Mouse (Mus musculus) stomach, embryonic 15.5 days (tissue): ENCODE data around the gene Nxnl2. TPM values are rescaled to one million over a fixed set of nuclear protein-coding genes. Genes with fewer than 3 reads are reported as not detected.
A peak's percentile ranks its signal among the peaks of the same experiment; 100 is the strongest.

Source experiments
- ATAC-seq: fragments of 200-750 bp; cut with Nextera tagmentation; 2 replicates; pipeline ENCODE4 v1.8.0; 2017; ENCODE audit warnings: low read depth, moderate number of reproducible peaks, moderate TSS enrichment; ENCODE audit not compliant: insufficient read depth, low FRiP score
- H3K27ac ChIP-seq: fragments of 300-500 bp; sonication (generic); 2 replicates; pipeline ENCODE4 v1.5.1; 2015; ENCODE audit warnings: mild to moderate bottlenecking, inconsistent platforms
- H3K27me3 ChIP-seq: fragments of 300-500 bp; sonication (generic); replicated peaks from 2 replicates; pipeline ENCODE4 v1.6.1; 2015; ENCODE audit warnings: inconsistent platforms
- H3K36me3 ChIP-seq: fragments of 300-500 bp; sonication (generic); 2 replicates; pipeline ENCODE4 v1.6.1; 2015; ENCODE audit warnings: inconsistent platforms
- H3K4me1 ChIP-seq: fragments of 300-500 bp; sonication (generic); 2 replicates; pipeline ENCODE4 v1.6.1; 2015; ENCODE audit warnings: inconsistent platforms
- H3K4me2 ChIP-seq: fragments of 300-500 bp; sonication (generic); 2 replicates; pipeline ENCODE4 v1.6.1; 2015; ENCODE audit warnings: mild to moderate bottlenecking, inconsistent platforms
- H3K4me3 ChIP-seq: fragments of 300-500 bp; sonication (generic); replicated peaks from 2 replicates; pipeline ENCODE4 v1.5.1; 2015; ENCODE audit warnings: inconsistent platforms
- H3K9ac ChIP-seq: fragments of 300-500 bp; sonication (generic); 2 replicates; pipeline ENCODE4 v1.6.1; 2015; ENCODE audit warnings: inconsistent platforms
- H3K9me3 ChIP-seq: fragments of 300-500 bp; sonication (generic); 2 replicates; pipeline ENCODE4 v1.6.1; 2016; ENCODE audit warnings: inconsistent platforms
- WGBS: fragments of 180-500 bp; shearing (Covaris S2); methylation state at CpG from one replicate; pipeline ENCODE4 v1.1.7; 2015; 5-methylcytosine and 5-hydroxymethylcytosine counted together
- polyA plus RNA-seq: library from polyadenylated mRNA; unstranded; fragments of >200 nt; fragmentation: Nextera tagmentation; extraction: Ambion mirVana; gene quantifications from 2 replicates; pipeline ENCODE4 v1.2.1, GENCODE M21; 2015

The Nxnl2 gene
- polyA plus RNA-seq: 1.5 and 1.6 TPM in 2 replicates

GRCm38 (mm10) chr13:51170691-51171680 lies at the start of gene Nxnl2:
Gene Nxnl2 (plus strand): TSS chr13:51171022.
- peak within 1 kb of the TSS; percentile 22; the same call in 1 of the 2 replicates for H3K9ac ChIP-seq
- H3K4me3 ChIP-seq: peak within 1 kb of the TSS; percentile 48
- peaks cover 7% of the 10 kb centered on the region for H3K4me1 ChIP-seq
- no peak within 1 kb of the TSS for H3K27ac ChIP-seq
- H3K9me3 ChIP-seq: no peaks in the 10 kb centered on the region
- 1% methylated on average over 64 of the region's 64 CpGs for WGBS
- H3K27me3 ChIP-seq: peaks cover 23% of the 10 kb centered on the region
- no peaks in the 10 kb centered on the region for H3K36me3 ChIP-seq
- peak within 1 kb of the TSS; percentile 99 for H3K4me2 ChIP-seq
- ATAC-seq: peak; percentile 54

DNA sequence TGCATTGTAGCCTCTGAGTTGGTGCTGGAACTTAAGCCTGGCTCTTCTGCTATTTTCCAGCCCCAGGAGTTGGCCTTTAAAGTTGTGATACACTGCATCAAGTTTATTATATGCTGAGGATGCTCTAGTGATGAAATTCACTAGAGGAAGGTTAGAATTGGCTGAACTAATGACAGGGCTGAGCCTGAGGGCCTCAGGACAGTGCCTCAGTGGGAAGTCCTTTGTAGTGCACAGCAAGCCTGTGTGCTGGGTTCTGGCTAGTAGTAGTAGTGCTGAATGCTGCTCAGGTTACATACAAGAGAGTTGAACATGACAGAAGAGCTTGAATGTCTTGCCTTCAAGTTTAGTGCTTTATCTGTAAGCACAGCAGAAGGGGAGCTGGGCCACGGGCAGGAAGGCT lies 48.9 kb upstream of the Nxnl2 start:
- Histone ChIP-seq H3K4me3 (no peak overlapping the region), H3K27me3 (no peaks in the 10 kb centered on the region), H3K36me3 (no peaks in the 10 kb centered on the region), H3K4me2 (no peak overlapping the region), H3K9me3 (no peaks in the 10 kb centered on the region), H3K9ac (no peak overlapping the region), H3K27ac (no peak overlapping the region), H3K4me1 (peaks cover 24% of the 10 kb centered on the region)
- WGBS: 31% methylated on average over 1 of the region's 1 CpGs
- ATAC-seq: no peak

- Histone ChIP-seq H3K27ac (no peak overlapping the region), H3K4me1 (peaks cover 24% of the 10 kb centered on the region), H3K4me2 (no peak overlapping the region), H3K36me3 (no peaks in the 10 kb centered on the region), H3K27me3 (no peaks in the 10 kb centered on the region), H3K4me3 (no peak overlapping the region), H3K9ac (no peak overlapping the region), H3K9me3 (no peaks in the 10 kb centered on the region)
- WGBS: 78% methylated on average over 8 of the region's 8 CpGs
- ATAC-seq: no peak
Measured at GRCm38 (mm10) chr13:51122771-51123170, 48.1 kb upstream of the Nxnl2 start.

- H3K27ac ChIP-seq: no peak overlapping the region
- WGBS: 69% methylated on average over 8 of the region's 8 CpGs
- peaks cover 3% of the 10 kb centered on the region for H3K4me1 ChIP-seq
Measured at GRCm38 (mm10) chr13:51125357-51125756, 45.5 kb upstream of the Nxnl2 start.

DNA sequence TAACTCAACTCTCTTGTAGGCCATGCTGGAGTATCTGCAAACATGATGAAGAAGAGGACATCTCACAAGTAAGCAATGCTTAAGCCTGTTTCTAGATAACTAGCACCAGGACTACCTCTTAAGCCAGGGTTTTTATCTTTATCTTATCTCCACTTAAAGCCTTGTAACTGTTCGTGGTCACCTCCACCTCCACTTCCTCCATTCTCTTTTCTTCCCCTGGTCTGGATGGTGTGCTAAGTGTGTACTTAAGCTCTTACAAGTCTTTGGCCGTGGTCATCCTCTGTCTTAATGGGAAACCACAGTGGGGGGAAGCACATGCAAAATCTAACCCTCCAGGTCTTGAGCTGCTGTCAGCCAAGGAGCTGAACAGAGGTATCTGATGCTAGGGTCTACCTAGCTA lies 42.9 kb upstream of the Nxnl2 start:
- H3K27ac ChIP-seq: no peak overlapping the region
- no peaks in the 10 kb centered on the region; the same call in 1 of the 2 replicates for H3K4me1 ChIP-seq

More at GRCm38 (mm10) chr13:51125357-51125756, 45.5 kb upstream of the Nxnl2 start:
- Histone ChIP-seq H3K9ac (no peak overlapping the region), H3K4me3 (no peak overlapping the region), H3K4me2 (no peak overlapping the region), H3K36me3 (no peaks in the 10 kb centered on the region), H3K27me3 (no peaks in the 10 kb centered on the region), H3K9me3 (no peaks in the 10 kb centered on the region)
- no peak for ATAC-seq

DNA sequence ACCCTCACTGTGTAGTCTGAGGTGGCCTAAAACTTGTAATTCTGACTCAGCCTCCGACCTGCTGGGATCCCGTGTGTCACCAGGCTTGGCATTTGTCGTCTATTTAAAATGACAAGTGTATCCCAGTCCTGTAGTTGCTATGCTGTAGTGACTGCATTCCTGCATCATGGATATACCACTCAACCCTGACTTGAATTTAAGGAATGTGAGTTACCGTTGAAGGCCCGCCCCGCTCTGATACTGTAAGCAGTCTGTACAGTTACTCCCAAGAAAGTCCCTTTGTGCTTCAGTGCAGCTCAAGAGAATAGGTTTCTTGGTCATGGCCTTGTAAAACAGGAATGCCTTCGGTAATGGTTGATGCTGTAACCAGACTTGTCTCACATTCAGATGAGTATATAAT lies 42.4 kb upstream of the Nxnl2 start:
- Histone ChIP-seq H3K4me2 (no peak overlapping the region), H3K9ac (no peak overlapping the region), H3K27ac (no peak overlapping the region), H3K4me1 (no peaks in the 10 kb centered on the region; the same call in 1 of the 2 replicates), H3K4me3 (no peak overlapping the region), H3K27me3 (no peaks in the 10 kb centered on the region), H3K9me3 (no peaks in the 10 kb centered on the region), H3K36me3 (no peaks in the 10 kb centered on the region)
- no peak for ATAC-seq
- WGBS: 89% methylated on average over 7 of the region's 7 CpGs

More for the DNA sequence above, 42.9 kb upstream of the Nxnl2 start:
- H3K4me2 ChIP-seq: no peak overlapping the region
- no peaks in the 10 kb centered on the region for H3K9me3 ChIP-seq
- H3K9ac ChIP-seq: no peak overlapping the region
- ATAC-seq: no peak
- WGBS: 73% methylated on average over 2 of the region's 2 CpGs
- H3K36me3 ChIP-seq: no peaks in the 10 kb centered on the region
- H3K27me3 ChIP-seq: no peaks in the 10 kb centered on the region
- no peak overlapping the region for H3K4me3 ChIP-seq

- H3K27ac ChIP-seq: no peak overlapping the region
- H3K4me3 ChIP-seq: no peak overlapping the region
- no peak for ATAC-seq
- H3K36me3 ChIP-seq: 0 out of 2 replicates have a peak, but pooled peaks cover 4% of the 10 kb centered on the region
- WGBS: 83% methylated on average over 10 of the region's 10 CpGs
- H3K9me3 ChIP-seq: no peaks in the 10 kb centered on the region
- no peaks in the 10 kb centered on the region for H3K27me3 ChIP-seq
- no peaks in the 10 kb centered on the region; the same call in 1 of the 2 replicates for H3K4me1 ChIP-seq
- no peak overlapping the region for H3K9ac ChIP-seq
- no peak overlapping the region for H3K4me2 ChIP-seq
Measured at GRCm38 (mm10) chr13:51131179-51131578, 39.6 kb upstream of the Nxnl2 start.

DNA sequence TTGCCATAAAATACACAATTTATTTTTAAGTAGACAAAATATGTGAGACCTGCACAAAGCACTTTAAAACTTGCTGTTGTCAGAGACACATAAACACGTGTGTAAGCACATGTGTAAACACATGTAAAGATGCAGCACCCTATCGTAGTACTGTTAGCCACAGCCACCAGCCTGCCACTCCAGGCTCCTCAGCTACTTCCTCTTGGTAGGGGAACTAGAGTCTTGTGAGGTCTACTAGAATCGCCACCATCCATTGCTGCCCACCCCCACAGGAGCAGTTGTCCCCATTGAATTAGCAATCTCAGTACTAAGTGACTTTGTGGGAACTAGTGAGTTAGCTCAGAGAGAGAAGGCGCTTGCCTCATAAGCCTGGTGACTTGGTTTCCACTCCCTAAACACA lies 34.5 kb upstream of the Nxnl2 start:
- no peak for ATAC-seq
- Histone ChIP-seq H3K9ac (no peak overlapping the region), H3K36me3 (peaks cover 8% of the 10 kb centered on the region; the same call in 1 of the 2 replicates), H3K4me3 (no peak overlapping the region), H3K4me2 (no peak overlapping the region), H3K9me3 (no peaks in the 10 kb centered on the region), H3K27me3 (no peaks in the 10 kb centered on the region), H3K4me1 (0 out of 2 replicates have a peak, but pooled peaks cover 5% of the 10 kb centered on the region), H3K27ac (no peak overlapping the region)
- 76% methylated on average over 4 of the region's 4 CpGs for WGBS

DNA sequence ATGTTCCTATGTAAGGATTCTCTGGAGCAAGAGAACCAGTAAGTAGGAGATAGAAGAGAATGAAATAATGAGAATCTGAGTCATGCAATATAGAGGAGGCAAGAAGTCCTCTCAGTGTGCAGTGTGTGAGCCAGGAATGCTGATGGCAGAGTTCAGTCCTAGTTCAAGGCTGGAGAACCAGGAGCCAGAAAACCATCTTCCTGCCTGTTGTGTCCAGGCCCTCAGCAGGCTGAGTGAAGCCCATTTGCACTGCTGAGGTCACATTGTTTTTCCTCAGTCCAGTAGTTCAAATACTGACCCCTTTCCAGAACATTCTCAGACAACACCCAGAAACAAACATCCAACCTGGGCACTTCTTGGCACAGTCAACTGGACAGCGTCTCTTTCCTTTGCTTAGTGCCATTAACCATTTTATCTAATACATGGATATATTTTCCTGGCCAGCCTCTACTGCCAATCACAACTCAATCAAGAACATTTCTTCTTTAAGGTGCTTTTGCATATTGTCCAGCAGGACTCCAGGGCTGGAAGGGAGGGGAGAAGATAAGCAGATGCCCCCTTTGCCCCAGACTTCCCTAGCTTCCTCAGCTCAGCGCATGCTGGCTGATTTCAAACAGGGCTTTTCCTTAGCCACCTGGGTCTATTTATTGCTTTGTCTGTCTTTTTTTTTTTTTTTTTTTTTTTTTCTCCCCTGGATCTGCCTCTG lies 33.7 kb upstream of the Nxnl2 start:
- 70% methylated on average over 2 of the region's 2 CpGs for WGBS
- Histone ChIP-seq H3K9ac (no peak overlapping the region), H3K4me3 (no peak overlapping the region), H3K36me3 (peaks cover 11% of the 10 kb centered on the region; the same call in 1 of the 2 replicates), H3K27me3 (no peaks in the 10 kb centered on the region), H3K4me1 (0 out of 2 replicates have a peak, but pooled peaks cover 5% of the 10 kb centered on the region), H3K4me2 (no peak overlapping the region), H3K9me3 (no peaks in the 10 kb centered on the region), H3K27ac (0 out of 2 replicates have a peak overlapping the region, but pooled peaks have one; percentile 44)
- ATAC-seq: no peak

GRCm38 (mm10) chr13:51137702-51138031 lies 33.2 kb upstream of the Nxnl2 start:
- Histone ChIP-seq H3K27me3 (no peaks in the 10 kb centered on the region), H3K27ac (no peak overlapping the region), H3K4me2 (no peak overlapping the region), H3K4me1 (0 out of 2 replicates have a peak, but pooled peaks cover 5% of the 10 kb centered on the region), H3K9me3 (no peaks in the 10 kb centered on the region), H3K9ac (no peak overlapping the region), H3K36me3 (peaks cover 11% of the 10 kb centered on the region; the same call in 1 of the 2 replicates), H3K4me3 (no peak overlapping the region)
- no peak; the same call in 1 of the 2 replicates for ATAC-seq

DNA sequence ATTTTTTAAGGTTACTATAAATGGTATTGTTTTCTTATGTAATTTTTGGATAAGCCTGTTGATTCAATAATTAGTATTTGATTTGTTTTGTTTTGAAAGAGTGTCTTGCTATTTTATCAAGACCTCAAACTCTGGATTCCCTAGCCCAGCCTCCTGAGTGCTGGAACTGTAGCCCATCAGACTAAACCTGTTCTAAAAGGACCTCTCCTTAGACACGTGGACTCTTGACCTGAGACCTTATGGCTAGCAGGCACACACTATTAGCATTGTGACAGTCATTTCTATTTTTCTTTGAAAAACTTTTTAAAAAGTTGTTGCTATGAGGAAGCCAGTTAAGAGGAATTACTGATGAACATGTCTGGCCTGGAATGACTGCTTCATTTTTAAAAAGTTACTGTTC lies 23.7 kb upstream of the Nxnl2 start:
- Histone ChIP-seq H3K36me3 (peaks cover 12% of the 10 kb centered on the region; the same call in 1 of the 2 replicates), H3K9me3 (no peaks in the 10 kb centered on the region), H3K27ac (no peak overlapping the region), H3K4me1 (no peaks in the 10 kb centered on the region), H3K4me2 (no peak overlapping the region), H3K27me3 (no peaks in the 10 kb centered on the region), H3K4me3 (no peak overlapping the region), H3K9ac (no peak overlapping the region)
- WGBS: 48% methylated on average over 1 of the region's 1 CpGs
- ATAC-seq: no peak
